Mouse (Mus musculus) spleen, postnatal 0 days (tissue): ENCODE measurements around the gene Abca8a. TPM values are rescaled to one million over a fixed set of nuclear protein-coding genes. Genes with fewer than 3 reads are reported as not detected.

ENCODE experiments used
- polyA plus RNA-seq: library from polyadenylated mRNA; unstranded; fragments of >200 nt; fragmentation: Nextera tagmentation; extraction: Ambion mirVana; gene quantifications from 2 replicates; pipeline ENCODE4 v1.2.1, GENCODE M21; 2015

The Abca8a gene
- polyA plus RNA-seq: 0.67 and 1.1 TPM in 2 replicates

DNA sequence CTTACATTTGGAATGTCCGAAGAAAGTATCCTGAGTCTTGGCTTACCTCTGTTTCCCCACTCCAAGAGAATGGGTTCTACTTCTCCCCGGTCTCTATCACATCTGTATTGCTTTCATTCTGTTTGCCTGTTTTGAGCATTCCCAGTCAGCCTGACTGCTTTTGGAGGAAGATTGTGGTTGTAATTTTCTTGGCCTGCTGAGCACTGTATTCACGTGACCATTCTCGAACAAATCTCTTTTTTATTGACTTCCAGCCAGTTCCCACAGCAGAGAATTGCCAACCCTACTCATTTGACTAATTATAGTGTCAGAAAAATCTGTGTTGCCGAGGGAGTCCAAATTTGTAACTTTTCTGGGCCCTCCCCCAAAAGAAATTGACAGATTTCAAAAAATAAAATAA is at the start of gene Abca8a:
Gene Abca8a (minus strand): TSS at position 121 of the 400 bp plus-strand sequence.

DNA sequence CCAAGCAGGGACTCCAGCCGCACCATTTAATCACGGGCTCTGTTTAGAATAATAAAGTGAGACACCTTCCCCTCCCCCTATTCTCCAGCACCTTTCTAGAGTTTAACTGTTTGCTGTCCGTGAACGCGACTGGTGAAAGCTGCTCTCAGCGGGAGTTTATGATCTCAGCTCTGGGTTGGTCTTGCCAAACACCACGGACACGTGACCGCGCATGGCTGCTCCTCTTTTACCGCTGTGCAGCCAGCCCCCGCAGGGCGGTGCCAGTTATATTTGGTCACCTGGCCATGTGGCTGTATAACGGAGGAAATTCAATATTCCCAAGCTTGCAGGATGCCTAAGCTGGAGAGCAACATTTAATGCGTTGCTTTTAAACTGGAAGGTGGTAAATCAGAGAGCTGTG is 100.2 kb downstream of the Abca8a start, which contains the start of gene Abca8b:
Gene Abca8b (minus strand): TSS at position 222 of the 400 bp plus-strand sequence.

Other genes with a start within 250 kb of the Abca8a start
- 0.14 and 0.17 TPM in 2 replicates for gene Abca8b, start 100.1 kb downstream of the Abca8a start, polyA plus RNA-seq
- 1.4 and 2.6 TPM in 2 replicates for gene Abca9, start 72.2 kb upstream of the Abca8a start, polyA plus RNA-seq
- gene Abca6, start 155.8 kb upstream of the Abca8a start, polyA plus RNA-seq: 0.47 and 0.70 TPM in 2 replicates
- gene Abca5, start 241.7 kb upstream of the Abca8a start, polyA plus RNA-seq: 0.88 and 1.3 TPM in 2 replicates